Mouse (Mus musculus): ENCODE data around the gene Zfp219.

DNA sequence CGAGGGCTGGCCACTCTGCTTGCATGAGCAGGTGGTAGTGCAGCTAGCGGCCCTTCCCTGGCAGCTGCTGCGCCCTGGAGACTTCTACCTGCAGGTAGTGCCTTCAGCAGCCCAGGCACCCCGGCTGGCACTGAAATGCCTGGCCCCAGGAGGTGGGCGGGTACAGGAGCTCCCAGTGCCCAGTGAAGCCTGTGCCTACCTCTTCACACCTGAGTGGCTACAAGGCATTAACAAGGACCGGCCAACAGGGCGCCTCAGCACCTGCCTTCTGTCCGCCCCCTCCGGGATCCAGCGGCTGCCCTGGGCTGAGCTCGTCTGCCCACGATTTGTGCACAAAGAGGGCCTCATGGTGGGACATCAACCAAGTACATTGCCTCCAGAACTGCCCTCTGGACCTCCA is 31.8 kb downstream of the Zfp219 start:
- TF ChIP-seq POLR2A (IDR thresholded peaks at IDR 0.05; ENCODE audit: control insufficient read depth, extremely low read depth, insufficient read depth, low read length, poor library complexity) (no peak), CTCF (IDR thresholded peaks at IDR 0.05; ENCODE audit: borderline replicate concordance, control insufficient read depth, extremely low read depth, insufficient read depth, low read length, poor library complexity) (no peak)
